Mouse (Mus musculus): ENCODE measurements at regions not wholly inside any gene's neighbourhood (a gene's known extent, or its start where the extent isn't known, plus 50 kb on each side); places are given as distances from the start of the nearest gene placed in this dataset.

- DNase-seq = peak; percentile 2 to 3
These were observed 92.4 kb upstream of the Huwe1 start for GRCm38 (mm10) chrX:151708055-151708670.

All from heart, adult 18-20 months (tissue).